Mouse (Mus musculus) B cell, adult (primary cell): ENCODE measurements around the gene Olfr117. TPM values are rescaled to one million over a fixed set of nuclear protein-coding genes. Genes with fewer than 3 reads are reported as not detected.

Source experiments
- total RNA-seq: library from RNA; stranded (reverse); gene quantifications from 4 replicates; pipeline ENCODE4 v1.2.4, GENCODE M21; 2023; ENCODE audit not compliant: inconsistent age

The Olfr117 gene
- not detected in 4 replicates for total RNA-seq

GRCm38 (mm10) chr17:37663682-37664081 lies at the start of gene Olfr117:
Olfr117 (minus strand) TSS chr17:37663782.

GRCm38 (mm10) chr17:37696264-37696663 lies 32.7 kb upstream of the Olfr117 start, which contains the start of gene Olfr119:
Olfr119 (plus strand) TSS chr17:37696564.

GRCm38 (mm10) chr17:37666688-37667087 lies 3.1 kb upstream of the Olfr117 start, which contains the start of gene Olfr118:
Olfr118 (plus strand) TSS chr17:37666988.

GRCm38 (mm10) chr17:37627009-37627408 lies 36.6 kb downstream of the Olfr117 start, which contains the start of the genes Olfr115 and Olfr116:
Olfr115 (minus strand) TSS chr17:37627109.
Olfr116 (minus strand) TSS chr17:37627199.

Other genes starting within 250 kb of the Olfr117 start
- gene Olfr108, start 218.3 kb downstream of the Olfr117 start, total RNA-seq: not detected in 4 replicates
- gene Olfr109, start 204.9 kb downstream of the Olfr117 start, total RNA-seq: not detected in 4 replicates
- gene H2-M2, start 180.2 kb downstream of the Olfr117 start, total RNA-seq: not detected in 4 replicates
- gene Olfr110, start 171.3 kb downstream of the Olfr117 start, total RNA-seq: not detected in 4 replicates
- not detected in 4 replicates for gene Olfr111, start 155.8 kb downstream of the Olfr117 start, total RNA-seq
- not detected in 4 replicates for gene Olfr112, start 94.3 kb downstream of the Olfr117 start, total RNA-seq
- not detected in 4 replicates for gene Olfr113, start 86.1 kb downstream of the Olfr117 start, total RNA-seq
- not detected in 4 replicates for gene Olfr114, start 71.0 kb downstream of the Olfr117 start, total RNA-seq
- not detected in 4 replicates for gene Olfr115, start 36.7 kb downstream of the Olfr117 start, total RNA-seq
- gene Olfr116, start 36.6 kb downstream of the Olfr117 start, total RNA-seq: not detected in 4 replicates
- not detected in 4 replicates for gene Olfr118, start 3.2 kb upstream of the Olfr117 start, total RNA-seq
- gene Olfr119, start 32.8 kb upstream of the Olfr117 start, total RNA-seq: not detected in 4 replicates
- not detected in 4 replicates for gene Olfr120, start 58.0 kb upstream of the Olfr117 start, total RNA-seq
- not detected in 4 replicates for gene Olfr121, start 85.1 kb upstream of the Olfr117 start, total RNA-seq
- gene Olfr122, start 104.8 kb upstream of the Olfr117 start, total RNA-seq: not detected in 4 replicates
- not detected in 4 replicates for gene Olfr123, start 129.7 kb upstream of the Olfr117 start, total RNA-seq
- gene Olfr124, start 136.1 kb upstream of the Olfr117 start, total RNA-seq: not detected in 4 replicates
- gene Olfr125, start 169.2 kb upstream of the Olfr117 start, total RNA-seq: not detected in 4 replicates
- not detected in 4 replicates for gene Olfr126, start 183.7 kb upstream of the Olfr117 start, total RNA-seq
- gene Olfr127, start 236.7 kb upstream of the Olfr117 start, total RNA-seq: not detected in 4 replicates